Mouse (Mus musculus) gastrocnemius, adult 8-10 months (tissue): ENCODE data around the gene Zfp410. TPM values are rescaled to one million over a fixed set of nuclear protein-coding genes. Genes with fewer than 3 reads are reported as not detected.
A peak's percentile ranks its signal among the peaks of the same experiment; 100 is the strongest.
"Not testable (repeated sequence)": the region's sequence is repeated elsewhere in the genome, so short reads cannot be mapped to it uniquely, and the experiment has no call there.

ENCODE experiments used
- DNase-seq, 2 experiments: peaks; one replicate each; pipeline ENCODE4 v3.0.0; 2022; ENCODE audit warnings: low spot score in 2 of 2
- total RNA-seq, 4 experiments: library from RNA; stranded (reverse); gene quantifications; 2 replicates each; pipeline ENCODE4 v1.2.4; 2022

The Zfp410 gene
- 10 to 100 TPM; 14.2 to 18.3 (median 16.2) TPM for total RNA-seq

- peak; percentile 69 to 77 for DNase-seq
Observed at GRCm38 (mm10) chr12:84316721-84317621, at the start of gene Zfp410. Zfp410 (plus strand) TSS chr12:84316852.

DNA sequence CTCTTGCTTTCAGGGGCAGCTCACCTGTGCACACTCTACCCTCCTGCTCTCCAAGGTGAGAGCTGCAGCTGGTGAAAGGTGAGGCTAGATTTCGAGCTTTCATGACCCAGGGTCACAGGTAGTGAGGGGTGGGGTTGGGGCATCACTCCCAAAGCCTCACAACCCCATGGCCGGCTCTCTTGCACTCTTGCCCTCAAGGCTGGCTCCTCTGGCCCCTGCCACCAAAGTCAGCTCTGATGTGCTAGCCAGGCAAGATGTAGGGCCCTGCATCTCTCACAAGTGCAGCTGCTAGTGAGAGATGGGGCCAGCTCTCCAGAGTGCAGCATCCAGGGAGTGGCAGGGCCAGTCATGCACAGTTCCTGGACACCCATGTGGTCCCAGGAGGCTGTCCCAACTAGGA is 49.4 kb upstream of the Zfp410 start:
- no peak for DNase-seq

GRCm38 (mm10) chr12:84273366-84273765 is 43.3 kb upstream of the Zfp410 start:
- no peak for DNase-seq

DNA sequence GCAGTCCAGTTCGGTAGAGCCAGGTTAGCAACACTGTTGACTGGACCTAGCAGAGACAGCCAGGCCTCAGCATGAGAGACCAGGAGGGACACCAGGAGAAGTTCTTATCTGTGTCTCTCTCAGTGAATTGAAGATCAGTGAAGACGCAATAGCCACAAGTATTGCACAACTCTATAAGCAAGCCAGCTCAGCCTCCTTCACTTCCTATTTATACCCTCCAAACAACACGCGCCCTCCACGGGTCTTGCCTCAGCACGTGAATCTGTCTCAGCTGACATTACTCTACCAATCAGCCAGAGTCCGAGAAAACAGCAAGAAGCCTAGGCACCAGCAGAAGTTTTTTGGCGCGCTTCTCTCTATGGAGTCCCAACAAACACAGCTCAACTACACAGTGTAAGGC is 41.4 kb upstream of the Zfp410 start:
- DNase-seq: no peak

- no peak for DNase-seq
Observed at GRCm38 (mm10) chr12:84276288-84276687, 40.4 kb upstream of the Zfp410 start.

DNA sequence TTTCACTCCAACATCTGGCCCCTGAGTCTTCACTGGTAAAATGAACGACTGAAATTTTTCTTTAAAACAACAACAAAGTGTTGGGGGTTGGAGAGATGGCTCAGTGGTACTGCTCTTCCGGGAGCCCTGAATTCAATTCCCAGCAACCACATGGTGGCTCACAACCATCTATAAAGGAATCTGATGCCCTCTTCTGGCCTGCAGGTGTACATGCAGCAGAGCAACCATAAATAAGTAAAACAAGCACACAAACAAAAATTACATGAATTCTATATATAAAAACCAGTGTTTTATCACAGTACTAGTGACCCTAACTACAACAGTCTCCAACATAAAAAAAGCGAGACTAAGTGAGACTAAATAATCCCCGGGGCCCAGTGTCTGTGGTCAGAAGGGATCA is 39.9 kb upstream of the Zfp410 start:
- no peak for DNase-seq

- DNase-seq: no peak
Observed at GRCm38 (mm10) chr12:84277832-84278231, 38.8 kb upstream of the Zfp410 start.

DNA sequence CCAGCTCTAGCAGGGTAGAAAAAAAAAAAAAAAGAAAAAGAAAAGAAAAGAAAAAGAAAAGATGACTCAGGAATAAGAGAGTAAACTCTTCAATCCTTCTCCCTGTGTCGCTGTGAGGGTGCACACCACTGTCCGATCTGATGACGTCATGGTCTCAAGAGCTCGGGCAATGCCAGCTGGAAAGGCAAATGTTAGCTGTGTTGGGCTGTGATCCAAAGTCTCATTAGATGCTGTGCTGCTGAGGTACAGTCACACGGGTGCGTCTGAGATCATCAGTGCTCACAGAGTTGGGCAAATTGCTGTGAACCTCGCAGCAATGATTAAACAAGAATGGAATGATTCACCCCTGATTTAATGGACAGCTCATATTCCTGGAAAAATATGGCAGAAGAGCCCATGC is 37.8 kb upstream of the Zfp410 start:
- no peak for DNase-seq

DNA sequence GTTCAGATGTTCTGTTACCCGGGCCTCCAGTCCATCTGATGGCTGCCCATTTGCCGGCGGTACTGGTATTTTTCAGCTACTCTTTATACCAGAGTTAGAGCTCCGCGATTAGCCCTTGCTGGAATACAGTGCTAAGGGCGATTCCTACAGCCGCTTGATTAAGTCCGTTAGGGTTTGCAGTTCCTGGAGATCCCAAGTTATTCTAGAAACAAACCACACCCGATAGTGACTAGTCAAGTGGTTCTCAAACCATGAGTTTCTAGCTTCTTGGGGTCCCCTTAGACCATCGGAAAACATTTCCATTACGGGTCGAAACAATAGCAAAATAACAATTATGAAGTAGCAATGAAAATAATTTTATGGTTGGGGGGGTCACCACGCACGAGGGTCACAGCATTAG is 32.3 kb upstream of the Zfp410 start:
- DNase-seq: no peak

DNA sequence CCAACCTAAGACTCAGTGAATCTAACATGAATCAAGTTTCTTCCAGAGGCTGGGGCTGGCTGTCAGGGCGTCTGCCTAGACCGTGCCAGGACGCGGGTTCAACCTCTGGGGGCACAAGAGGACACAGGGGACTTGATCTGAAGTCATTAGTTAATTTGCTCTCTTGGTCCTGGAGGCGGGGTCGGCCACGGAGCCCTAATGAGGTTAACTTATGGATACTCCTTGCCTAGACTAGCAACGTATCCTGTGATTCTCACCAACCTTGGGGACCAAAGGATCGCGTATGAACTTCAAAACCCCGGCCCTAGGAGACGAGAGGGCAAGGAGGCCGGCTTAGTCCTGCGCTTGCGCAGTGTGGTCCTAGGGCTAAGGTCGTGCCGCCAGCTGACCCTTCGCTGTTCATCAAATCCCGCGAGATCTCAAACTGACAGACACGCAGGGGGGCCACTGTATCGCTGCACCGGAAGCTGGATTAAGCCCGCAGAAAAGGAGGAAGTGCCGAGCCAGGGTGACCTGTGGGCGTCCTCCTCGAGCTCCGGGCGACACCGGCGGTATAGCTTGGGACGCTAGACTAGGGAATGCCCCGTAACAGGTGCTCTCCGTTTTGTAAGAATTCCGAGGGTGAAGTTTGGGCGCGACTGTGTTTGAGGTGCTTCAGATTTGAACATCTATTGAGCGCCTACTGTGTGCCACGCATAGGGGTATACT is 31.6 kb upstream of the Zfp410 start, which contains the start of gene Ptgr2:
Gene Ptgr2 (plus strand): TSS at position 348 of the 708 bp plus-strand sequence.
- peak; percentile 89 to 94 for DNase-seq

DNA sequence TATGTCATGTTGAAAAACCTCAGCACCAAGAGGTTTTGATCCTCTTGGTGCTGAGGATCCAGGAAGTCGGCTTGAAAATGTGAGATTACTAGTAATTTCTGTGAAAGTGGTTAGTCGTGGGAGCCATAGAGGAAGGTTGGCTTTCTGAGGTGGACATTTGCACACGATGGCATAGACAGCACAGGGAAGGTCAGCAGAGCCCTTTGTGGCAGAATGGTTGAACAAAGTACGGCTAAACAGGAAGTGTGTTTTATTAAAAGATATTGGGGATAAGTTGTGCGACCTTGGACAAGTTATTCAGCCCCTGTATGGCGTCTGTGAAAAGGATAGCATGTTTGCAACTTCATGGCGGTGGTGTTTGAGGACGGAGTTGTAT is 31.1 kb upstream of the Zfp410 start:
- DNase-seq: no peak

- peak in 1 of 2 experiments; percentile 12 for DNase-seq
Observed at GRCm38 (mm10) chr12:84288461-84288860, 28.2 kb upstream of the Zfp410 start.

DNA sequence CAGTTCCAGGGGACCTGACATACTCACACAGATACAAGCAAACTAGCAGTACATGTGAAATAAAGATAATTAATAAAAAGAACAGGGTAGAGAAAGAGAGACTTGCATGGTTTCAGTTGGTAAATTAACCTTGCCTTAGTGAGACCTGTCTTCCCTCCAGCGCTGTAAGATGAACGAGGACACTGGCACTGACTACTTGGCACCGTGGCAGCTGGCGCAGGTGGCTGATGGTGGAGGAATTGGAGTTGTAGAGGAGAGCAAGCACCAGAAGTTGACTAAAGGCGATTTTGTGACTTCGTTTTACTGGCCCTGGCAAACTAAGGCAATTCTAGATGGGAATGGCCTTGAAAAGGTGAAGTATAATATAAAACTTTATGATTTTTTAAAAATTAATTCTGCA is 18.8 kb upstream of the Zfp410 start:
- DNase-seq: peak in 1 of 2 experiments; percentile 39

- DNase-seq: no peak
Observed at GRCm38 (mm10) chr12:84299265-84299664, 17.4 kb upstream of the Zfp410 start.

DNA sequence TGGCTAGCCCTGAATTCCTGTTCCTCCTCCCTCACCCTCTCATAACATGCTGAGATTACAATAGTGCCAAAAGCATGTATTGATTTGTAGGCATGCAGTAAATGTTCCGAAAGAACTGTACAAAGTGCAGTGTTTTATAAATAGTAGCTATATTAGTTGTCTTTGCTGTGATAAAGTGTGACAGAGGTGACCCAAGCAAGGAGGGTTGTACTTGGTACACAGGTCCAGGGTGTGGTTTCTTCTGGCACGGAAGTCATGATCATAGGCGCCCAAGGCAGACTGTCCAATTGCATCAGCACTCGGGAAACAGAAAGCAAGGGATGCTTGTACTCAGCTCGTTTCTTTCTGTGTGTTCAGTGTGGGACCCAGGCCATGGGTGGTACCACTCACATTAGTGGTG is 12.6 kb upstream of the Zfp410 start:
- no peak for DNase-seq

DNA sequence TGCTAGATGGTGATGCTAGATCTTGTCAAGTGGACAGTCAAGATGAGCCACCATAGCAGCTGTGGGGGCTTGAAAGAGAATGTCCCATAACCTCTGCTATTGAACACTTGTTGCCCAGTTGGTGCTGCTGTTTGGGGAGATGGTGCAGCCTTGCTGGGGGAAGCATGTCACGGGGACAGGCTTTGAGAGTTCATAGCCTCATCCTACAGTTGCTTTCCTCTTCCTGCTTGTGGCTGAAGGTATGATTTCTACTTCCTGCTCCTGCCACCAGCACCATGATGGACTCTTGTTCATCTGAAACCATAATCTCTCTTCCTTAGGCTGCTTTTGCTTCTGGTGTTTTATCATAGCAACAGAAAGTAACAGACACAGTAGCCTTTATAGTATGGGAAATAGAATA is 12.1 kb upstream of the Zfp410 start:
- DNase-seq: no peak

GRCm38 (mm10) chr12:84311306-84311705 is 5.3 kb upstream of the Zfp410 start:
- DNase-seq: no peak

- no peak for DNase-seq
Observed at GRCm38 (mm10) chr12:84316006-84316405, 646 bp upstream of the Zfp410 start.

- no peak for DNase-seq
Observed at GRCm38 (mm10) chr12:84327111-84327512, 10.5 kb downstream of the Zfp410 start.

DNA sequence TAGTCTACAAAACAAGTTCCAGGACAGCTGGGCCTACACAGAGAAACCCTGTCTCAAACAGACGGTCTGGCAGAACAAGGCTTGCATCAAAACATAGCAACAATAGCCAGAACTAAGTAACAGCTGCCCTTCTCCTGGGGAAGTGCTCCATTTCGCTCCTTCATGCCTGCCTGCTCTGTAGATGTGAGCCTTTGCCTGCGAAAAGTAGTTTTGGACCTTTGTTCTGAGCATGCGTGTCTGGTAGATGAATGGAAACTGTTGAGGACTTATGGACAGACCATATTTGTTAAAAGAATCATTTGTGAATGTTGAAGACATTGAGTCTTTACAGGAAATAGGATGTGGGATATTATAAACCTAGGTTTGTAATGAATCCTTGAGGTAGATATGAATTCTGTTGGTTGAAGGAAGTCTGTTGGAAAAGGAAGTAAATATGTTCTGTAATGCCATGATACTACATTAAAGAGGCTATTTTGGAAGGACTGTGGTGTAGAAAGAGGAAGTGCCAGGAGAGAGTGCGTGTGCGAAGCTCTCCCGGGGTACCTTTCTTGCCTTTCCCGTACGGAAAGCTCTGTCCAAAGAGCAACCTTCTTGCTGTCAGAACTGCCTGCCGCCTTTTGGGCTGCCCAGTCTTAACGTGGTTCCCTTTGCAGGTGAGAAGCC is 20.4 kb downstream of the Zfp410 start:
- no peak for DNase-seq

- no peak for DNase-seq
Observed at GRCm38 (mm10) chr12:84347192-84347591, 30.5 kb downstream of the Zfp410 start.

- DNase-seq: not testable (repeated sequence)
Observed at GRCm38 (mm10) chr12:84358699-84359098, 42.0 kb downstream of the Zfp410 start.
